Mouse (Mus musculus): ENCODE data around the gene St5. TPM values are rescaled to one million over a fixed set of nuclear protein-coding genes. Genes with fewer than 3 reads are reported as not detected.
A peak's percentile ranks its signal among the peaks of the same experiment; 100 is the strongest.

The St5 gene
- total RNA-seq, 2 experiments from 2014 or later, result 6.8 to 7.7 TPM

DNA sequence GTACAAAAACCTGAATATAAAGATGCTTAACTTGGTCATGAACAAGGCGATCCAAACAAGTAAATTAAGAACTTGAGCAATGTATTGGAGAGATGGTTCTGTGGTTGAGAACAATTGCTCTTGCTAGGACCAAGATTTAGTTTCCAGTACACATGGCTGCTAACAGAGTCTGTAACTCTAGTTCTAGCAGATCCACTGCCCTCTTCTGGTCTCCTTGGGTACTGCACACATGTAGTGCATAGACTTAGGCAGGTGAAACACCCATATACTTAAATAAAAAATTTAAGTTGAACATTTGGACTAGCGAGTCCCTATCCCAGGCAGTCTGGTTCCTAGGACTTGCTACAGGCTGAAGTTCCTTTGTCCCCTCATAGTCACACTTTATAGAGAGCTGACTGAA is 19.2 kb upstream of the St5 start:
- no peak for DNase-seq
- intact Hi-C loops (cut with DNase I), result no loop called here
- TF ChIP-seq CTCF (IDR thresholded peaks at IDR 0.05), result no peak
- no peak overlapping the region for H3K4me3 ChIP-seq
- H3K27ac ChIP-seq, result no peak overlapping the region

DNA sequence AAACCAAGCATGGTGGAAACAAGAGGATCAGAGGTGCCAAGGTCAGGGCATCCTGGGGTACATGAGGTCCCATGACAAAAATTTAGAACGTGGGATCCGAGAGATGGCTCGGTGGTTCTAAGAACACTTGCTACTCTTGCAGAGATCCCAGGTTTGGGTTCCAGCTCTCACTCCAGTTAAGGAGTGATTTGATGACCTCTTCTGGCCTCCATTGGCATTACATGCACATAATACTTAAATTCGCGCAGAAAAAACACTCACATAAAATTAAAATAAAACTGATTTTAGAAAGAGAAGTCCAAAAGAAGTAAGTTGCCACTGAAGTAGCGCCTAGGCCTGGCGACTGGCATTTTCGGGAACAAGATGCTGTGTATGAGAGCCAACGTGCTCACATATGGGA is 15.9 kb upstream of the St5 start:
- no peak overlapping the region for H3K27ac ChIP-seq
- peak; percentile 68 for TF ChIP-seq CTCF (IDR thresholded peaks at IDR 0.05)
- intact Hi-C loops (cut with DNase I), result loop anchor here (1.0 kb wide), 1 partner anchor 191 kb away; no protein-coding TSS in a partner anchor
- DNase-seq, result no peak
- H3K4me3 ChIP-seq, result no peak overlapping the region

DNA sequence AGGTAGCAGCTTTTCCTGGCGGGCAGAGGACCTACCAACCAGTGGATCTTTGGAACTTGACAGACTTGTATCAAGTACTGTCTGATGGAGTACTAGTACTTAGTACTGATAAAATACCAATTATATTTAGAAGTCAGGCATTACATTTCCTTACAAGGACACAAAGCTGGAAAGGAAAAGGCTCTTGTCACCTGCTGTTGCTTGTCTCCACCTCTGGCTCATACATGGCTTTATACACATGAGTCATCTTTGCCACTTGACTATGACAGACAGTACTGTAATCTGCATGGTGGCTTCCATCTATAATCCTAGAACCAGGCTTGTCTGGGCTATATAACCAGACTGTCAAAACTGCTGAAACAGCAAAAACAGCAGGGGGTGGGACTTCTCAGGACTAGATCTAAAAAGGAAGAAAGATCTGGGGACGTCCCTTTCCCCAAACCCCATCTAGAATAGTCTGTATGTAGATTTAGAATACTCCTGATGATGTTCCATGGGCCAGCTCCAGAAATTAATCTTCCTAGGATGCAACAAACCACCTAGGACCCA is 10.1 kb upstream of the St5 start:
- intact Hi-C loops (cut with DNase I), result no loop called here
- DNase-seq, result no peak
- Histone ChIP-seq H3K4me3 (no peak overlapping the region), H3K27ac (no peak overlapping the region)
- TF ChIP-seq CTCF (IDR thresholded peaks at IDR 0.05), result no peak

DNA sequence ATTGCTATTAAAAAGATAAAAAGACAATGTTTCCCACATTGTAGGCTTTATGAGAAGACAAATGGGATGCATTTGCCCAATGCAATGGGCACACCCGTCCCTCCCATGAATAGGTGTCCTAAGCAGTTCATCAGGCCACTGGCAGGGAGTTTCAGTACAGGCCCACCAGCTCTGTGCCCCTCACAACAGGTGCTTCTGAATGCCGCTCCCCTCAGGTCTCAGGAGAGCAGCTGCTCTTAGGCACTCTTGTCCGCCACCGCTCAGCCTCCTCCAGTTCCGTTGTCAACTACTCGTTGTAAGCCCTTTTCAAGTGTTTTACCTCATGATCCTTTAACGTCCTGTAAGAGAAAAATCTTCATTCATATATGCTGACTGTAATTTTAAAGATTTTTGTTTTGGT is 8.8 kb upstream of the St5 start:
- no peak overlapping the region for H3K4me3 ChIP-seq
- intact Hi-C loops (cut with DNase I), result no loop called here
- DNase-seq, result no peak
- no peak for TF ChIP-seq CTCF (IDR thresholded peaks at IDR 0.05)
- H3K27ac ChIP-seq, result no peak overlapping the region

DNA sequence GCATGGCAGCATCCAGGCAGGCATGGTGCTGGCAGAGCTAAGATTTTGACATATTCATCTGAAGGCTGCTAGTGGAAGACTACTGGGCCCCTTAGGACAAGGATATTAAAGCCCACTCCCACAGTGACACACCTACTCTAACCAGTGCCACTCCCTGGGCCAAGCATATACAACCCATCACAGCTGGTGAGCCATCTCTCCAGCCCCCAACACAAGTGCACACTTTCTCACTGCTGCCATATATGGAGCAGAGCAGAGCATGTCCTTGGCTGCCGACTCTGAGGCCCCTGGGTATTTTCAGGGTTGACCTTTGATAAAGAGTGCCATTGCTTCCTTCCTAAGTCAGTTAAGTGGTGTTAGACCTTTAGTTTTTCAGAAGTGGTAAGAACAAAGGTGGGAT is 6.7 kb upstream of the St5 start:
- TF ChIP-seq CTCF (IDR thresholded peaks at IDR 0.05), result no peak
- intact Hi-C loops (cut with DNase I), result no loop called here
- no peak for DNase-seq
- Histone ChIP-seq H3K27ac (peak overlapping the region; percentile 78), H3K4me3 (no peak overlapping the region)

DNA sequence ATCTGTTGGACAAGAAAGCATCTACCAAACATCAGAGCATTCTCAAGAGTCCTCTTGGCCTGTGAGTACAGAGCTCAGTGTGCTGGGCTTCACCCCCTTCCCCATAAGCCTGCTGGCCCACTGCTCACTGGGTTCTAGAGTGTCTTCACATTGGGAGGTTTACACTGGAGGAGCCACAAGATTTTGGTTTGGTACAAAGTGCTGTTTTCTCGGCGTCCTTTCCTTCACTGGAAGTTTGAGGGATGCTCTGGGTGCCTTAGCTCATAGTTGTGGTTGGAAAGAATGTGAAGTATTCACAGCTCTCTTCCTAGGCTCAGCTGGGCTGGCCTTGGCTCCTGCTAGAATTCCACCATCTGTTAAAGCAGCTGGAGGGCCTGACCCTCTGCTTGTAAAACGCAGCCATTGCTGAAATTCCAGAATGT is 5.6 kb upstream of the St5 start:
- TF ChIP-seq CTCF (IDR thresholded peaks at IDR 0.05), result no peak
- intact Hi-C loops (cut with DNase I), result loop anchor here (5.0 kb wide), 2 partner anchors 83 to 373 kb away; no protein-coding TSS in a partner anchor
- DNase-seq, result peak; percentile 75
- Histone ChIP-seq H3K27ac (peak overlapping the region; percentile 78), H3K4me3 (no peak overlapping the region)

DNA sequence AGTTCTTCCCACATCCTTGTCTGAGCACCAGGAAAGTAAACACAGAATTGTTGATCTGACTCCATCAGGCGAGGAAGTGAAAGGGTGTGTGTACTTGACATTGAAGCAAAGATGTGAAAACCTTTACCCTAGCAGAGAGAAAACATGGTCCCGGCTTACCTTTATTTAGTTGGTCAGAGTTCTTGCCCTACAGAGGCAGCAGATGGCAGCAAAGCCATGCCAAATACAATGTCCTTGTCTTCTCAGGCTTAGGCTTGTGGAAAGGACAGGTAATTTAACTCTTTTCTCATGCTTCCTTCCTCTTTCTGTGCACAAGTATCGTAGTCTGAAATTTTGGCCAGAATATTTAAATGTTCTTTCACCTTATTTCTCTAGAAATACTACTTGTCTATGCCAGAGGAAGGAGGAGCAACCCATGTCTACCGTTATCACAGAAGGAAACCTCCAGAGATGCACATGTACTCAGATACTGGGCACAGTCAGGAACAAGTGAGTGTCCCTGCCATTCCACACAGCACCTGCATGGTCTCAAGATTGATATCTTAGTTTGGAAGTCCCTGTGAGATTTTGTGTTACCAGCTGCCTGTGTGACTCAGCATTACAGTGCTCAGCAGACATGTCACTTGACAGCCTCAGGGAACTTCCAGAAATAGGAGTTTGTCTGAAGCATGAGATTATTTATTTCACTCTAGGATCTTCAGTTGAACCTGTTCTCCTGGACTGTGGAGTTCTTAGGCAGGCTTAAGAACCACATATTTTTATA is 3.8 kb upstream of the St5 start:
- intact Hi-C loops (cut with DNase I), result loop anchor here (2.0 to 5.0 kb wide), 3 partner anchors 85 to 375 kb away; no protein-coding TSS in a partner anchor
- Histone ChIP-seq H3K4me3 (0 out of 2 replicates have a peak overlapping the region, but pooled peaks have one; percentile 4), H3K27ac (peak overlapping the region; percentile 78)
- peak; percentile 74 for TF ChIP-seq CTCF (IDR thresholded peaks at IDR 0.05)
- peak; percentile 54 for DNase-seq

DNA sequence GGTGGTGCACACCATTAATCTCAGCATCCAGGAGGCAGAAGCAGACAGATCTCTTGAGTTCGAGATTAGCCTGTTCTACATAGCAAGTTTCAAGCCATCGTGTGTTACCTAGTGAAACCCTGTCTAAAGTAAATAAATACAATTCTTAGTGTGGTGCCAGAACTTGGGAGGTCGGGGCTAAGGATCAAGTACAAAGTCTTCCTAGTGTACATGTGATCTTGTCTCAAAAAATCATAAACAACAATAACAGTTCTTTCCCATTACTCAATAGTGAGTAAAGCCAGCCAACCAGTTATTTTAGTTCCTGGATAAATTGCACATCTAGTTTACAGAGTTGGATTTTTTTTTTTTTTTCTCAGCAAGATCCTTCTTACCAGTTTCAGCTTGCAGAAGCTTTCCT is 1.1 kb upstream of the St5 start:
- Histone ChIP-seq H3K4me3 (peak overlapping the region; percentile 75), H3K27ac (peak overlapping the region; percentile 87)
- no peak for TF ChIP-seq CTCF (IDR thresholded peaks at IDR 0.05)
- intact Hi-C loops (cut with DNase I), result loop anchor here (5.0 kb wide), 1 partner anchor 177 kb away; no protein-coding TSS in a partner anchor
- no peak for DNase-seq

DNA sequence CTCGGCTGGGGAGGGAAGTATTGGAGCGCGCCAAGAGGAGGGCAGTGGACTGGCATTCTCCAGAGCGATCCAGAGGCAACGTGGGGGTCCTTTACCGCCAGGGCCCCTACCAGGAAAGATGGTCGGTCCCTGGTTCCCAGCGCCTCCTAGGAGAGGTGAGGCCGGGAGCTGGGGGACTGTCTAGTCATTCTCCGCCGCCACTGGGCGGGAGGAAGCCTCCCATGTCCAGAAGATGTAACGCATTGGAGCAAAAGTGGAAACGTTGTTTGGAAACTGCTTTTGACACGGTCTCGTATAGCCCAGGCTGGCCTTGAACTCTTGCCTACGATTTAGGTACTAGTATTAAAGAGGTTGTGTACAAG is 592 bp upstream of the St5 start:
- DNase-seq, result no peak
- no peak for TF ChIP-seq CTCF (IDR thresholded peaks at IDR 0.05)
- Histone ChIP-seq H3K4me3 (peak overlapping the region; percentile 75), H3K27ac (peak overlapping the region; percentile 87)
- intact Hi-C loops (cut with DNase I), result loop anchor here (5.0 kb wide), 1 partner anchor 177 kb away; no protein-coding TSS in a partner anchor

DNA sequence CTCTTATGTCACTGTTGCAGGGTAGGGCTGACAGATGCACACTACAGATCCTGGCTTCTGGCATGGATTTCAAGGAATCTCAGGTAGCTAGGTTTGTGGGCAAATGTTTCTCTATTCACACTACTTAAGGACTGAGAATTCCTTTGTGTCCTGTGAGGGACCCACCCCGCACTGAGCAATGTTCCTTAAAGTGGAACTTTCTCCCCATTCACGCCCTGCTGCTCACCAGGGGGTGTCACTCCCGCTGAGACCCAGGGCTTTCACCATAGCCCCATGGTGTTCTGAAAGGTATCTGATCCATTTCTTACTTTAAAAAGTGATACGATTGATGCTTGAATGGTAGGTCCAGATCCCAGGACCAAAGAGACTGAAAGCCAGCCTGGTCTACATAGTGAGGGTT is 684 bp downstream of the St5 start:
- no peak for DNase-seq
- peak overlapping the region; percentile 75; the same call in 1 of the 2 replicates for H3K4me3 ChIP-seq
- no peak overlapping the region for H3K27ac ChIP-seq
- intact Hi-C loops (cut with DNase I), result loop anchor here (5.0 kb wide), 1 partner anchor 175 kb away; no protein-coding TSS in a partner anchor
- no peak for TF ChIP-seq CTCF (IDR thresholded peaks at IDR 0.05)

DNA sequence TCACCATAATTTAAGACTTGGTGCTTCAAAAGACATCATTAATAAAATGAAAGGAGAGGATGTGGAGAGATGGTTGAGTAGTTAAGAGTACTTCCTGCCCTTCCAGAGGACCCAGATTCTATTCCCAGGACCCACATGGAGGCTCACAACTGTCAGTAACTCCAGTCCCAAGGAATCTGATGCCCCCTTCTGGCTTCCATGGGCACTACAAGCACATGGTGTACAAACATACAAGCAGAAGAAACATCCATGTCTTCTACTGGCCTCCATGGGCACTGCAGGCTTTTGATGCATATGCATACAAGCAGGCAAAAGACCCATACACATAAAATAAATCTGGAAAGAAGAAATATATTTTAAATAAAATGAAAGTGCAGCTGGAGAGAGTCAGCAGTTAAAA is 3.2 kb downstream of the St5 start:
- intact Hi-C loops (cut with DNase I), result loop anchor here (5.0 kb wide), 1 partner anchor 173 kb away; no protein-coding TSS in a partner anchor
- no peak overlapping the region for H3K4me3 ChIP-seq
- DNase-seq, result no peak
- TF ChIP-seq CTCF (IDR thresholded peaks at IDR 0.05), result peak; percentile 13; the same call in 1 of the 2 replicates
- H3K27ac ChIP-seq, result no peak overlapping the region

DNA sequence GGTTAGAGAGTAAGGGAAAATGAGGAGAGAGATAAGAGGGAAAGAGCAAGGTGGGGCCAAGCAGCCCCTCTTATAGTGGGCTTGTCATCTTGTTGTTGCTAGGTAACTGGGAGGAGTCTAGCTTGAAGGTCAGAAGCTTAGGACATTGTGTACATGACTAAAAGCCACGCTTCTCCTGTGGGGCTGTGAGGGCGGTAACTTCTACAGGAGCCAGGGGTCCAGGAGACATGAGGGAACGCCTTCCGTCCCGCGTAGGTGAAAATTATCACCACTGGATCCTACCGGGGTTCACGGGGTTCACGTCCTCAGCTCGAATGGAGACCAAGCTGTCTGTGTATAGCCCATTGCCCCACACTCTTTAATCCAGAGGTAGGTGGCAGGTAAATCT is 8.1 kb downstream of the St5 start:
- TF ChIP-seq CTCF (IDR thresholded peaks at IDR 0.05), result no peak
- no peak overlapping the region for H3K27ac ChIP-seq
- no peak overlapping the region for H3K4me3 ChIP-seq
- intact Hi-C loops (cut with DNase I), result no loop called here
- DNase-seq, result no peak

DNA sequence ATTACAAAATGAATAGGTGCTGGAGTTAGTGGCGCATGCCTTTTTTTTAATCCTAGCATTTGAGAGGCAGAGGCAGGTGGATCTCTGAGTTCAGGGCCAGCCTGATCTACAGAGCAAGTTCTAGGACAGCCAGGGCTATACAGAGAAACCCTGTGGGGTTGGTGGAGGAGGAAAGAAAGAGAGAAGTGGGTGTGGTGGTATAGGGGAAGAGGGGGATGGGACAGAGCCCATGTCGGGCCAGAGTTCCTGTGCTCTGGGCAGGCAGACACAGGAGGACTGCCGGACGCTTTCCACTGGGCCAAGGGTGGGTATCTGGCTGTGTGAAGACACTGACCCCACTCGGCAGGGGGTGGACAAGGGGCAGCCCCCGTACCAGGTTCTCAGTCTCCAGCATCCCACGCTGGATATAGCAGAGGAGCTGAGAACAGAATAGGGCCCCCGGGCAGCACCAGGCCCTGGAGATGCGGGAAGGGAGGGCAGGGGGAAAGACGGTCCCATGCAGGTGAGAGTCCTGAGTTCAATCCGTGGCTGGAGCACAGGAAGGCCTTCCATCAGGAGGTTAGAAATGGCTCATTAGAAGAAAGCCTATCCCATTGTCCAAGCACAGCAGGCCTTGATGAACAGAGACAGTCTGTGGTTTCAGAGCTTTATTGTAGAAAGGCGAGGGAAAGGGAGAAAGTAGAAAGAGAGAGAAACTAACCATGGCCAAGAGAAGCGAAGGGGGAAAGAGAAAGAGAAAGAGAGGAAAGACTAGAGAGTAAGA is 8.6 kb downstream of the St5 start:
- intact Hi-C loops (cut with DNase I), result no loop called here
- TF ChIP-seq CTCF (IDR thresholded peaks at IDR 0.05), result no peak
- DNase-seq, result no peak
- Histone ChIP-seq H3K27ac (no peak overlapping the region), H3K4me3 (no peak overlapping the region)

All from gastrocnemius, adult 2 months (tissue).